Comparison of ENCODE assay signal across 8 mouse cellular contexts in the genomic region with DNA sequence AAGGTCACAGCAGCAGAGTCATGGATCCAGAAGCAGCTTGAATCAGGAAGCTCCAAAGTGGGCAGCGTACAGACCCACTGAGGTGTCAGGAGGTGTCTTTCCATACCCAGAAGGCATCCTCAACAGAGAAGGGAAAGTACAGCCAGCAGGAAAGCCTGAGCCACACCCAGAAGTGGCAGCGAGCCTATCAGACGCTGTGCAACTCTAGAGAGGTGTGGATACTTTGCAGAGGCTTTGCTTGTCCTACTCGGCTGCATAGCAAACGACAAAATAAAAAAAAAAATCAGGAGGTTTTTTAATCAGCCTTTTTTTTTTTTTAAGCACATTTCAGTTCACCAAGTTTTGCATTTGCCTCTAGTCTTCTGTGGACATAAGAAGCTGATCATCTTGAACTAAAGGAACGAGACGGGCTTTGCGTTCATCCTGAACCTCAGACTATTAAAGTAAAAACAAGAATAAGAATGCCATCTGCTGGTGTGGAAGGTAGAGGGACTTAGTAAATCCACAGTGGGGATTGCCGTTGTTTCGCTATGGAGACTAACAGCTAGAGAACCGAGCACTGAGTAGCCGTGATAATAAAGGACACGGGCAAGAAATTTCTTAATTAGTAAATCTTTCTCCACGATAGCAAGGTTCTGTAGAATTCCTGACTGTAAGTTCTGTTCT.
DNase-seq lines count a peak whose midpoint lies in the region; ATAC-seq lines count a peak whose summit lies in the region.

No protein-coding gene starts in this region.

- ATAC-seq in heart, embryonic 13.5 days (ENCODE audit: extremely low read depth, insufficient number of reproducible peaks, low FRiP score, low TSS enrichment) = no peak
- ATAC-seq in neural tube, embryonic 12.5 days (ENCODE audit: low FRiP score, low read depth) = no peak
- no peak for ATAC-seq in hindbrain, embryonic 15.5 days (ENCODE audit: low FRiP score, low read depth)

- 41% methylated on average over 14 of the region's 14 CpGs for WGBS in heart, embryonic 13.5 days
- 46% methylated on average over 14 of the region's 14 CpGs for WGBS in neural tube, embryonic 12.5 days
- 40% methylated on average over 14 of the region's 14 CpGs for WGBS in hindbrain, embryonic 15.5 days

- H3K4me1 ChIP-seq in heart, embryonic 13.5 days = no peaks in the 10 kb centered on the region
- H3K4me1 ChIP-seq in neural tube, embryonic 12.5 days = no peaks in the 10 kb centered on the region
- no peaks in the 10 kb centered on the region for H3K4me1 ChIP-seq in hindbrain, embryonic 15.5 days (replicated peaks)

- H3K9ac ChIP-seq in heart, embryonic 13.5 days = no peak overlapping the region
- H3K9ac ChIP-seq in neural tube, embryonic 12.5 days = no peak overlapping the region
- H3K9ac ChIP-seq in hindbrain, embryonic 15.5 days = no peak overlapping the region

- H3K9me3 ChIP-seq in heart, embryonic 13.5 days = no peaks in the 10 kb centered on the region
- no peaks in the 10 kb centered on the region for H3K9me3 ChIP-seq in neural tube, embryonic 12.5 days
- H3K9me3 ChIP-seq in hindbrain, embryonic 15.5 days = no peaks in the 10 kb centered on the region

- no peaks in the 10 kb centered on the region for H3K27me3 ChIP-seq in heart, embryonic 13.5 days (replicated peaks)
- no peaks in the 10 kb centered on the region for H3K27me3 ChIP-seq in neural tube, embryonic 12.5 days (replicated peaks)
- no peaks in the 10 kb centered on the region for H3K27me3 ChIP-seq in hindbrain, embryonic 15.5 days

- no peak for DNase-seq in heart, adult 9 months (ENCODE audit: low spot score in 2 of 2)
- no peak for DNase-seq in neural tube, embryonic 10.5 days (ENCODE audit: extremely low spot score, low spot score)
- DNase-seq in telencephalon, adult 2 months (ENCODE audit: low read depth, low spot score) = peak; percentile 48
- no peak for DNase-seq in thymus, postnatal 36 days
- DNase-seq in MN1 (ENCODE audit: low spot score) = no peak

- peak overlapping the region; percentile 63 for H3K4me2 ChIP-seq in heart, embryonic 13.5 days
- peak overlapping the region; percentile 12; the same call in 1 of the 2 replicates for H3K4me2 ChIP-seq in neural tube, embryonic 12.5 days (replicated peaks)
- peak overlapping the region; percentile 37 for H3K4me2 ChIP-seq in hindbrain, embryonic 15.5 days

- H3K36me3 ChIP-seq in heart, embryonic 13.5 days = no peaks in the 10 kb centered on the region
- no peaks in the 10 kb centered on the region for H3K36me3 ChIP-seq in neural tube, embryonic 12.5 days
- no peaks in the 10 kb centered on the region for H3K36me3 ChIP-seq in hindbrain, embryonic 15.5 days

- H3K27ac ChIP-seq in heart, embryonic 13.5 days (replicated peaks) = no peak overlapping the region
- no peak overlapping the region for H3K27ac ChIP-seq in neural tube, embryonic 12.5 days
- H3K27ac ChIP-seq in hindbrain, embryonic 15.5 days (replicated peaks) = no peak overlapping the region

- H3K4me3 ChIP-seq in heart, embryonic 13.5 days = peak overlapping the region; percentile 36
- no peak overlapping the region for H3K4me3 ChIP-seq in neural tube, embryonic 12.5 days
- H3K4me3 ChIP-seq in hindbrain, embryonic 15.5 days = no peak overlapping the region

Comparison
In these comparisons a context has a peak if more than half of its experiments do, and no peak if none do; other contexts are left out.
1. H3K4me2 ChIP-seq: peak in every context shown above with its lines; median percentile 63 in heart, embryonic 13.5 days; 37 in hindbrain, embryonic 15.5 days; 12 in neural tube, embryonic 12.5 days.